Mouse (Mus musculus) T-helper 2 cell (primary cell): ENCODE measurements around the gene Pwwp2b.

Experiments
- in situ Hi-C: fragments of 300-600 bp; cut with MboI, MseI; formaldehyde crosslinking; loops from one replicate; pipeline ENCODE4 v1.15.1; 2025; ENCODE audit warnings: high pct_unique_total_duplicates

The Pwwp2b gene

DNA sequence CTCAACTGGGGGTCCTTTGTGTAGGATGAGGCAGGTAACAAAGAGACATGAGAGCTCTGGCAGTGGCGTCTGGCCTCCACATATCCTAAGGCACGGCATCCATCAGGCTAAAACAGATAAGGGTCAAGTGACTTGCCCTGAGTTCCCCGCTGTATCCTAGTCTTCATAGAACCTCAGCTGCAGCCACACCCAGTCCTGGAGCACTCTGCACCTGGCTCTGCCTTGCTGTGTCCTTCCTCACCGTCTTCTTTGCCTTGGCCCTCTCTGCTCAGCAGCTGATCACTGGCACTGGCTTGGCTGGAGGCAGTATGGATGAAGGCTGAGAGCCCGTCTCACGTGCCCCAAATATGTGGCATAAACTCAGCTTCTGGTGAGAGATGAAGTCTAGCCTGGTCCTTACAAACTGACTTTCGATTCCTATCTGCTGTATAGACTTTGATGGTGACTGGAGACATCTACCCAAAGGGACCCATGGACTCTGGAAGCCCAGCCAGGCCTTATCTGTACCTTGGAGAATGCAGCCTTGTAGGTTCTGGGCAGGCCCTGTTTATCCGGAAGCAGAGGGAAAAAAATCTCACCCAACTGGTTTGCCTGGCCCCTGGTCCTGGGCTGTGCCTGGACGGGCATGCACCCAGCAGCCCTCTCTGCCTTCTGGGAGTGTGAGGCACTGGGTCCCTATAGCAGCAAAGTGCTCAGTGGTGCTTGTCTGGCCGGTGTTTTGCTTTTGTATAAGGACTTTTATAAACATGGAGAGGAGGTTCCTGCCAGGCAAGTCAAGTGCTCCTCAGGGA is 9.7 kb downstream of the Pwwp2b start:
- in situ Hi-C loops, result no loop called here

- in situ Hi-C loops, result no loop called here
These were observed 16.1 kb downstream of the Pwwp2b start for GRCm38 (mm10) chr7:139264337-139264736.

DNA sequence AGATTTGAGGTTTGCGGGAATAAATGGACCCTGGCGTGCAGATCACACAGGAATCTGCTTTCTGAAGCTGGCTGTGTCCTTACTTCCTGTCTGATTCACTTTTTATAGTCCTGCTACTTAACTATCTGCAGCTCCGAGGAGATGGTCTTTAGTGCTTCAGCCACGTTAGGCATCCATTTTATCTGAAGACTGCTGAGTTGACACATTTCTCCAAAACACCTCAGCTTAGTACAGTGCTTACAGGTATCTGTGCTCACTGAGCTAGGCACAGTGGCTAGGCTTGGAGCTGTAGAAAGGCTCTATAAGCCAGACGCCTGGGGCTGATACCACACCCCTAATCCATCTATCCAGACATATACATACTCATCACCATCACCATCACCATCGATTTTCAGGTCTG is 17.4 kb downstream of the Pwwp2b start:
- in situ Hi-C loops, result no loop called here

DNA sequence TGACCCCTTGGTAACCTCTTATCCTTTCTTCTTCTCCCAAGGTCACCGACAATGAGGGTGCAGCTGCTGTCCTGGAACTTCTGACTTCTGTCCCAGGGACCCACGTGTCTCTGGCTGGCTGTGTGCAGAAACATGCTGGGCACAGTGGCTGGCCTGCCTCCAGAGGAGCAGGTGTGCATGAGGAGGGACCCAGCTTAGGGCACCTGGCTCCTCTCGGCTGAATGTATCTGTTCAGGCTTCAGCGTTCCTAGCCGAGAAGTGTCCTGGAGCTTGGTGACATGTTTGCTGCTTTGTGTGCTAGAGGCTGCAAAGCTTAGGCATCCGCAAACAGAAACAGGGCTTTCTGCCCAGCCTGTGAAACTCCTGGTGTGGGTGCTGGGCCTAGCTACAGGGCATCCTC is 18.1 kb downstream of the Pwwp2b start:
- in situ Hi-C loops, result no loop called here

DNA sequence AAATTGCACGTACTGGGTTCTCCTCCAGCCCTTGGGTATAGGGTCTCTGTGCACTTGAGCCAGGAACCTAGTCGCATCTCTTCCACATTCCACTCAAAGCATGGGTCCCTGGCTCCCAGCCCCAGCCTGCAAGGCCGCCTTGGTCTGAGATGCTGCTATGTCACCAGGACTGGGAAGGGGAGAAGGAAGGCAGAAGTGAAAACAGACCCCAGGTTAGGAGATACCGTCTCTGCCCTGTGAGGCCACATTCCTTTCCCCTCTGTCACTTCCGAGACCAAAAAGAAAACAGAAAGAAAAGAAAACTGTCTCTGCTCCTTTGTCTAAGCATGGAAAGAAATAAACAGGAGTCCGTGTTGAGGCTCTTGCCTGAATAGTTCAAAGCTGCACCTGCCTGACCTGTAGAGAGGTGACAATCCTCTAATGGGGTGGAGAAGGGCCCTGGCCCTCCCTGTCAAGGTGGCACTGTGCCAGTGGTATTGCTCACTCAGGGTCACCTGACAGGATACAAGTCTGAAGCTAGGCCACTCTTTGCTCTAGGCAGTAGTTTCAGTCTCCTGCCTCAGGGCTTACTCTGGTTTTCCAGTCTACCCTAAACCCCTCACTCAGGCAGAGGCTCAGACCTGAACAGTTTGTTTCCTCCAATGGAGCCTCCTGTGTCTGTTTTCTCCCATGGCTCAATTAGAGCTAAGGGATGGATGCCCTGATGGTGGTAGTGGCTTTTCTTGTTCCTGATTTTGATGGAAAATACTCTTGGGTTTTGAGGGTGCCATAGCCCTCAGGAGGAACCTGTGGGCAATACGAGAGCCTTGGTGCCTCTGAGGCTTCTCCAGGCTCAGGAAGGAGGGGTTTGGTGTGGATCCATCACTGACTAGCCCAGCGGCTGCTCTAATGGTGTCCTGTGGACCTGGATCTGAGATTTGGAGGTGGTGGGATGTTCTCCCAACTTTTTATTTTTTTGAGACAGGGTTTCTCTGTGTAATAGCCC is 18.9 kb downstream of the Pwwp2b start:
- in situ Hi-C loops, result no loop called here

DNA sequence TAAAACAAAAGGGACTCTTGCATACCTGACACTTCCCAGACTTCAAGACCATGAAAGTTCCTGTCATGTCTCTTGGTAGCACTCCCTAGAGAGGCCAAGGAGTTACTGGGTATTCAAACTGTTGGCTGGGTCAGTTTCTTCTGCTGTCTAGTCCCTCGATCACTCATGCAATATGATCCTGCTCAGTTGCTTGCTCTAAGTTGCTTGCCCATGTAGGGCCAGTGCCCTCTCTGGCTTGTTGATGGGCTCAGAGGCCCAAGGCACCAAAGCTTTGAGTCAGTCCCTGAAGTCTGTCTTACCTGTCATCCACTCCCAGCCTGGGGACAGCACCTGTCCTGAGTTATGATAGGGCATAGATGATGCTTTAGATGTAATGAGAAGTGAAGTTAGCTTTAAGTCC is 22.5 kb downstream of the Pwwp2b start:
- in situ Hi-C loops, result no loop called here

GRCm38 (mm10) chr7:139271871-139272270 is 23.6 kb downstream of the Pwwp2b start:
- in situ Hi-C loops, result no loop called here

- in situ Hi-C loops, result no loop called here
These were observed 24.5 kb downstream of the Pwwp2b start for GRCm38 (mm10) chr7:139272639-139273396.

- in situ Hi-C loops, result no loop called here
These were observed 25.1 kb downstream of the Pwwp2b start for GRCm38 (mm10) chr7:139273397-139273719.

GRCm38 (mm10) chr7:139275586-139275985 is 27.3 kb downstream of the Pwwp2b start:
- in situ Hi-C loops, result no loop called here

DNA sequence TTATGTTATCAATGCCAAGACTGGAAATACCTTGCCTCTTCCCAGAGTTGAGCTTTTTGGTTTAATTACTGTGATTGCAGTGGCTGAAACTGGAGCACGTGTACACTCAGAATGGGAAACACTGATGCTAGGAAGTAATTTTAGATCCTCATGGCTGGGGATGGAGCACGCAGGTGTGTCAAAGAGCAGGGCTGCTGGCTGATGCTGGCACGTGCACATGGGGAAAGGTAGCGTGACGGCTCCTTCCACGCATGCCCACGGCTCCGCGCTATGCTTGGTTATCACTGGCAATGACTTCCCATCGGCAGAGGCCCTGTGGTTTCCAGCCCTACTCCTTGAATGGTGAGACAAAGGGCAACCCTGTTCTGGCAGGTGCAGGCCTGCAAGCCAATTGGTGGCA is 27.9 kb downstream of the Pwwp2b start:
- in situ Hi-C loops, result no loop called here

DNA sequence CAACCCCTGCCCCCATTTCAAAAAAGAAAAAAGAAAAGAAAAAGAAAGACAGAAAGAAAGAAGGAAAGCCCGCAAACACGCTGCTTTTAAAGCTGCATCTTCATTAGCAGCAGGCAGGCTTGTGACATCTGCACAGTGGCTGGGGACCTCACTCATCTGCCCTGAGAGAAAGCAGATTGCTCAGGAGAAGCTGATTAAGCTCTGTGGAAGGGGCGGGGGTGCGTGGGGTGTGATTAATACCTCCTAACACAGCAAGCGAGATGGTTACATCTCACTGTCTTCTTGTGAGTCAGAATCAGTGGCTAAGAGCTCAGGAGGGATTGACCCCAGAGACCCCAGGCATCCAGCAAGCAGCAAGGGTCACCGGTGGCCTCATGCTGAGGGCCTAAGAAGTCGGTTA is 29.3 kb downstream of the Pwwp2b start:
- in situ Hi-C loops, result no loop called here

- in situ Hi-C loops, result no loop called here
These were observed 31.3 kb downstream of the Pwwp2b start for GRCm38 (mm10) chr7:139279571-139279970.

GRCm38 (mm10) chr7:139280044-139280443 is 31.8 kb downstream of the Pwwp2b start:
- in situ Hi-C loops, result no loop called here

DNA sequence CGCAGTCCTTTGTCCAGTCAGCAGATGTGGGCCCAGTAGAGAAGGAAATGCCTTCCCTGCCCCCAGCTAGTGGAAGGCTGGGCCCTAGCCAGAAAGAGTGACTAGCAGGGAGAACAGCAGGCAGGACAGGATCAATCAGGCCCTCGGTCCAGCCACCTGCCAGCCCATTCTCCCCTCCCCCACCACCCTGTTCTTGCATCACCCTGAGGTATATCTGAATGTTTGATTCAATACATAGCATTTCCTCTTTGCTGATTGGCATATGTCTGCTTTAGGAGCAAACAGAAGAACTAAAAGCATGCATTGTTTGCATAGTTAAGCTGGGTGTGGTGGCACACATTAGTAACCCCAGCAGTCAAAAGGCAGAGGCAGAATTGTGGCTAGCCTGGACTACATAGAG is 32.9 kb downstream of the Pwwp2b start:
- in situ Hi-C loops, result no loop called here

DNA sequence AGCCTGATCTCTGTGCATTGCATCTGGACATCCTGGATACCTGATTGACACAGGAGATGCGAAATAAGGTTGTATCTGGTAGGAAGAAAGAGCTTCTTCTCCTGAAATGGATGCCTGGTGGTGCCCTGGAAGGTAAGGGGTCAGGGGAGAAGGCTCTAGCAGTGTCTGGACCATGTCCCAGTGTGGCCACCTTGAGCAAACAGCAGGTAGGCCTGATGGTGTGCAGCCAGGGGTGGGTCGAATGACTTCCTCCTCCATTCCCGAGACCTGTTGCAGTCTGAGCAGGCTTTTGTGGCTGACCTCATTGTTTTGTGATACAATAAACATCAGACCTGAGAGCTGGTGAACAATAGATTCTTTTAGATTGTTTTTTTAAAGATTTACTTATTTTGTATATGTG is 33.8 kb downstream of the Pwwp2b start:
- in situ Hi-C loops, result no loop called here

- in situ Hi-C loops, result no loop called here
These were observed 37.1 kb downstream of the Pwwp2b start for GRCm38 (mm10) chr7:139285295-139285943.

- in situ Hi-C loops, result no loop called here
These were observed 40.3 kb downstream of the Pwwp2b start for GRCm38 (mm10) chr7:139288540-139288939.

GRCm38 (mm10) chr7:139293350-139293749 is 45.1 kb downstream of the Pwwp2b start:
- in situ Hi-C loops, result no loop called here

DNA sequence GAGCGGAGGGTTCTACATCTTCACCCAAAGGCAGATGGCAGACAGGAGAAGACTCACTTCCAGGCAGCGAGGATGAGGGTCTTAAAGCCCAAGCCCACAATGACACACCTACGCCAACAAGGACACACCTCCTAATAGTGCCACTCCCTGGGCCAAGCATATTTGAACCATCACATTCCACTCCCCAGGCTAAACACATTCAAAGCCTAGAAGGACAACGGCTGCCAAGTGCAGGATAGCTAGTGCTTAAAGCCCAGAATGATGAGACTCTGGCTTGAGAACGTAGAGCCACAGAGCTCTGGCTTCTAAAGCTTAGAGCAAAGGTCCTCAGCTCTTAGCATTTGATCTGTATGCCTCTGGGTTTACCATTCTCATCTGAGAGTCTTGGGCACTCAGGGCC is 45.8 kb downstream of the Pwwp2b start:
- in situ Hi-C loops, result no loop called here

- in situ Hi-C loops, result no loop called here
These were observed 47.4 kb downstream of the Pwwp2b start for GRCm38 (mm10) chr7:139295653-139296052.
